Mouse (Mus musculus) right cerebral cortex, adult 18-20 months (tissue): Measurements from ENCODE around the gene Cdk6.
"Not testable (repeated sequence)": the region's sequence is repeated elsewhere in the genome, so short reads cannot be mapped to it uniquely, and the experiment has no call there.

Experiments used
- DNase-seq: peaks from one replicate; pipeline ENCODE4 v3.0.0; 2022; ENCODE audit warnings: mixed read lengths

Gene Cdk6

DNA sequence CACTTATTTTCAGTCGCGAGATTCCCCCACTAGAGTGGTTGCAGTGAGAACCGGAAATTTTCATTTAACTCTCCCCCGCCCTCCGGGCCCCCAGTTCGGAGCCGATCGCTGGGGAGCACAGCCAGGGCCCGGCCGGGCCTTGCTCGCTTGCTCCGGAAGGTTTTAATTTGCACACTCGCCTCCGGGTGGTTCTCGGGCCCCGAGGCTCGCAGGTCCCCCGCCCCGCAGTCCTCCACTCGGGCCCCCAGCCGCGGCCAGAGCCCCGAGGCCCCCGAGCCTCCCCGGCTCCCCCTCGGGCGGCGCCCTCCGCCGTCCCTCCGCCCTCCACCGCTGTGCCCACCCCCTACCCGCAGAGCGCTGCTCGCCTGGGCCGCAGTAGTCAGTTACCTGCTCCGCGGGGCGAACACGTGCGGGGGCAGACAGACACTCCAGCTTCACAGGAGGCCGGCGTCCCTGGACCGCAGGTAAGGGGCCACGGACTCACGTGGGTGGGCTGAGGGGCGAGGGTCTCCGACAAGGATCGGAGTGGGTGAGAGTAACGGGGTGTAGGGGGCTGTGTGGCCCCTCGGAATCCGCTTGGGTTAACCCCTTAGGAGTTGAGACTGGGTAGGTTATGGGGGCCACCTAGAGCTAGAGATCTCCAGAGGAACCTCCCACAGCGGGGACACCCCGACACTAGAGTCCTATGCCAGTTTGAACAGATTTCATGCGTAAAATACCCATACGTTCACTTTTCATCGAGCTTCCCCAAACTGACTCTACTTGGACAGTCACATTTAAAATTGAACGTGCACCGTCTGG lies at the start of gene Cdk6:
Gene Cdk6 (plus strand): TSS at position 375 of the 801 bp plus-strand sequence.
- peak; percentile 15 for DNase-seq

DNA sequence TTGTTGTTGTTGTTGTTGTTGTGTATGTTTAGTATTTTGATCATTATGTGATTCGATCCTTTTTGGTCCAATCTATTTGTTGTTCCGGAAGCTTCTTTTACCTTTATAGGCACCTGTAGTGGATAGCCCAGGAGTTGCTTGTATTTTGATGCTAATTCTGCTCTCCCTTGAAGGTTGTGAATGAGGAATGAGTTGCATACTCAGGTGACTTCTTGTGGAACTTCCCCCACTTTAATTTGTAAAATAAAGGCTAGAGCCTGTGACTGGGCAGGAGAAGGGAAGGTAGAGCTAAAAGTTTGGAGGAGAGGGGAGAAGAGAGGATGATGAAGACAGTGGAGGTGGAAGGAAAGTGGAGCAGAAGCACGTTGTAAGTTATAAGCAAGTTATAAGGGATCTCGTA lies 47.6 kb upstream of the Cdk6 start:
- no peak for DNase-seq

DNA sequence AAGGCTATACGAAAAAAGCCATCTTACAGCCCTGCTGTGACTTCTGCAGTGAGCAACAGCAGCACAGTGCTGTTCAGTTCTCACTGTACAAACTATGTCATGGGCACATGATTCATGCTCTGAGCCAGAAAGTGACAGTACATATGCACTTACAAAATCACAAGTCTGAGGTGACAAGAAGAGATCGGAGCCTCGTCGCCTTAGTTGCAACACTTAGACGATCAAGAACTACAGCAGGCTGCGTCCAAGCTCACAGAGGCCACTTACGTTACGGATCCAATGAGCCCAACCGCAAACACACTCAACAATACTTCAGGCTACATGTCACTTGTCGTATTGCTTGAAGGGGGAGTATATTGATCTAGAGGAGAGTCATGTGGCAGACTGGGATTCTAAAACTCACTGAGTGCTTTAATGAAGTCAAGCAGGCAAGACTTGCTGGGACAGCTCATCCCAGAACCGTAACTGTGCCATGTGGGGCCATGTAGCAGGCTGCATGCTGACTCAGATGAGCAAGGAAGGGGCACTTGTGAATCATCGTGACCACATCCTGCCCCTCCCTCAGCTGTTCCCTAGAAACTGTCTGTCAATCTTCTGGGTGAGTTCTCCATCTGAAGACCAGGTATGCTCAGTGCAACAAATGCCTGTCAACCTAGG lies 40.4 kb upstream of the Cdk6 start:
- DNase-seq, result peak; percentile 1

DNA sequence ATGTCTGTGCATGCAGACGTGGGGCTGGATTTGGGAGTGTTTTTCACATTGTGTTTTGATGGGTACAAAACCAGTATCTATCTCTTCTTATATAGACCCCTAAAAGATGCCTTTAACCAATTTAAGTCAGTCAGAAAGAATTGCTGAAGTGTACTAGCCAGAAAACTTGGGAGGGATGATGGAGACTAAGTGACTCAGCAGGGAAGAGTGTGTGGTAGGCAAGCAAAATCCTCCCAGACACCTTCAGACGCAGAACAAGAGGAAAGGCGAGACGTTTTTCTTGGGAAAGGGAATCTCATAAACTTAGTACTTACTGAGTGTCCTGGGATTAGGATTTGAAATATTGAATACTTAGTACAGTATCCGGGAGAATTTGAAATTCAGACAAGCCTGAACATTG lies 39.8 kb upstream of the Cdk6 start:
- DNase-seq, result no peak

DNA sequence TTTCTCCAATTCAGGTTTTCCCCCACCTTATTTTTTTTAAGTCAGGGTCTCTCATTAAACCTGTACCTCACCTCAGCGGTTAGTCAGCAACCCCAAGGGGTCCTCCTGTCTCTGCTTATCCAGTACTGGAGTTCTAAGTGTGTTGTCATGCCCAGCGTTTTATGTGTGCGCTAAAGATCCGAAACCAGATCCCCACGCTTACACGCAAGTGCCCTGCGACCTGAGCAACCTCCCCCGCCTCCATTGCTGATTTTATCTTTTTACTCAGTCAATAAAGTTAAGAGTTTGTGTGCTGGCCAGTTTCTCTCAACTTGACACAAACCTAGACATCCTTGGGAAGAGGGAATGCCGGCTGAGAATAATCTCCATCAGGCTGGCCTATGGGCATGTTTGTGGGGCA lies 37.4 kb upstream of the Cdk6 start:
- no peak for DNase-seq

DNA sequence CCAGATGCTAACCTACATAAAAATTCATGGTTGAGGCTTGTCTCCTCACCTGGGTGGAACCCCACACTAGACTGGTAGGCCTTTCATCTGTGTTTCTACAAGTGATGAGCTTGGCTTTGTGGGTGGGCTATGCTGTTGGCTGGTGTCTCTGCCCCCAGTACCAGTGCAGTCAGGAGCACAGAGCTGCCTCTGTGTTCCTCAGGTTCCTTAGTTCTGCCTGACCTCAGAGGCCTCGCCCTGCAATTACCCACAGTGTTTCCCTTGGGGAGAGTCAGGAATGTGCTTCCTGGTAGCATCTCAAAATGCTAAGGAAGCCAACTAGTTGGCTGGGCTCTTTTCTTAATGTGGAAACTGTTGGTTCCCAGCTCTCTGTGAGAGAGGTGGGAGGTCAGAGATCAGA lies 35.1 kb upstream of the Cdk6 start:
- no peak for DNase-seq

DNA sequence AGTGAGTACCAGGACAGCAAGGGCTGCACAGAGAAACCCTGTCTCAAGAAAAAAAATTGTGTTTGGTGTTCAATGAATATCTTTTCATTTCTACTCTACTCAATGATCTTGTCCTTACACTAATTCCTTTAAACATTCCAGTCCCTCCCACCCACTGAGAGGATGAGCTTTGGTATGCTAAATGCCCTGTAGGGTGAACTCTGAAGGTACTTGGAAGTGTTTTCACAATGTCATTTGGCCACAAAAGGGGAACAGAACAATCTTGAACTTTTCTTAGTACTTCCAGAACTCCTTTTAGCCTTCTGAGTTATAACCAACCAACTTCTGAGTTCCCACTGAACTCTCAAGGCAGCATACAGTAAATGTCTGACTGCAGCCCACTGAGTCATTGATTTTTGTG lies 32.2 kb upstream of the Cdk6 start:
- DNase-seq, result no peak

DNA sequence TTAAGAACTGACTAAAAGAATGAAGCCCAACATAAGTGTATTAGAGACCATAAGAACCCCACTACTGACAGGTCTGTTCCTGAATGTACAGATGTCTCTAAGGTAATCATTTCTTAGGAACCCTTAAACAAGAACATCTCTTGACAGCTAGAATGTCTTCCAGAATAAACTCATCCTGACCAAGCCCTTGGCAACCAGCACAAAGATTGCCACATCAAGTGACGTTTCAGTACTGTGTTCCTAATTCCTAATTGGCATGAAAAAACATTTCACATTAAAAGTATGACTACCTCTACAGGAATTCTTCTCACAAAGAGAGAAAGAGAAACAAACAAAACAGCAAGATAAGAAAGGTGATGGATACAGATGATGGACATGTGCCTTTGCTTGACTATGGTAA lies 31.7 kb upstream of the Cdk6 start:
- no peak for DNase-seq

DNA sequence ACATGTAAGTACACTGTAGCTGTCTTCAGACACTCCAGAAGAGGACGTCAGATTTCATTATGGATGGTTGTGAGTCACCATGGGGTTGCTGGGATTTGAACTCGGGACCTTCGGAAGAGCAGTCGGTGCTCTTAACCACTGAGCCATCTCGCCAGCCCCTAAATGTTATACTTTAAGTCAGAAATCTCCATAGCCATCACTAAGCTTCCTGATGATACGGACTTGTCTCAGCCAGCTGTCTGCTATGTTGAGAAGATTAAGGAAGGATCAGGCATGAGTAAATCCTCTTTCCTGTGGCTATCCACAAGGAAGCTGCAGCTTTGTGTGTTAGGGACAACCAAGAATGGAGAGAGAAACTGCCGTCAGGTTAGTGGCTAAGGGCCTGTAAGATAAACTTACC lies 30.1 kb upstream of the Cdk6 start:
- DNase-seq, result not testable (repeated sequence)

DNA sequence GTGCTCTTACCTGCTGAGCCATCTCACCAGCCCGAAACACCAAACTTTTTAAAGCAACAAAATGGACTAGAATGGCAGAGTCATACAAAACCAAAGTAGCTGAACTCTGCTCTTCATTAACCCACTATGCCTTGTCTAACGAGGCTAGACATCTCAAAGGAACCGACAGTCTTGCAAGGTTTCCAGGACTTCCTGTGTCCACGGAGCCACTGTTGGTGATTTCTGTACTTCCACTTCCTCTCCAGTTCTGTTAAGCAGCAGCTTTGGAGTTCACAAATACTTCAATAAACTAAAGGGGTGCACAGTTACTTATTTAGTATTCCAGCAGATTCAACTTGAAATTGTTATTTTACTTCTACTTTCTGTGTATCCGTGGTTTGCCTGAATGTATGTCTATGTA lies 23.6 kb upstream of the Cdk6 start:
- not testable (repeated sequence) for DNase-seq

DNA sequence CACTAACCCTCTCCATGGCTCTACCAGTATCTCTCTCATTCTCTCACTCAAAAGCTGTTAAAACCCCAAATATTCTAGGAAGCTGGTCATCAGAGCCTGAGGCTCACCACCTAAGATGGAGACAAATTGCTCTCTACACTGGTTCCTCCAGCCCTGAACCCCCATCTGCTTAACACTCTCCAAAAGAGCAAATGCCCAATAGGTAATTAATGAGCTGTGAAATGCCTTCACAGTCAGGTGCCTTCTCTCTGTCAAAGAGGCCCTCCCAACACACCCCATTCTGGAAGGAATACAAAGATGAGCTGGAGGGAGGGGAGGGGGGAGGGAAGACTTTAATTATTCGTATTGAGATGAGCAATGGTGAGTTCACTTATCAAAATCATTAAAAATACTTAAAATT lies 21.1 kb upstream of the Cdk6 start:
- DNase-seq, result no peak

DNA sequence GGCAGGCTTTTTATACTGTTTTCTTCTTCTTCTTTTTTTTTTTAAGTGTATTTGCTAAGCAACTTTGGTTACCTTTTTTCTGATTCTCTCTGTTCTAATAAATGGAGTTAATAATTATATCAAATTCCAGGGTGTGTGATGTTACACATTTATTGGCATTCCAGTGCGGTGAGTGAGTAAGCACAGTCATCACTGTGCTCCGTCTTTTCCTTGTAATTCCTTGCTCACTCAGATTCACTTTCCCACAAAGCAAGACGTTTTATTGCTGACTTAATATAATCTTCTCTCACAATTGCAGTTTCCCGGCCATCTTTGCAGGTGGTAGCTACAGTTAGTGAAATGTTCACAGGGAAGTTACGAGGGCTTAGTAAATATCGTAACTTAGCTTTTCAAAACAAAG lies 19.2 kb upstream of the Cdk6 start:
- DNase-seq, result no peak

DNA sequence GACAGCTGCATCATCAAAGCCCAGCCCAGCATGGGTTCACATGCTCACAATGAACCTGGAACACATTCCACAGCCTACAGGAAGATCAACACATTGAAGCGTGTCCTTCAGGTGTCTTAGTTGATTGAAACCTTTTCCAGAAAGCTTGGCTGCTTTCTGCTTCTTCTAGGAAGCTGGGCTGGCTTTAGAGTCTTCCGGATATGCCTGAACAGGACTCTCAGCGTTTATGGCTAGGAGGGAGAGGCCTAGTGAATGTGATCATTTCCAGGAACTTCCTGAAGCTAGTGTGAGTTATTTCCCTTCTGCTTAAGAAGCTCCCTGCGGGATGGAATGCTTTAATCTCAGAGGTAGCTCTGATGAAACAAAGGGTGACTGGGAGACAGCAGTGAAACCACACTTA lies 17.2 kb upstream of the Cdk6 start:
- DNase-seq, result no peak

DNA sequence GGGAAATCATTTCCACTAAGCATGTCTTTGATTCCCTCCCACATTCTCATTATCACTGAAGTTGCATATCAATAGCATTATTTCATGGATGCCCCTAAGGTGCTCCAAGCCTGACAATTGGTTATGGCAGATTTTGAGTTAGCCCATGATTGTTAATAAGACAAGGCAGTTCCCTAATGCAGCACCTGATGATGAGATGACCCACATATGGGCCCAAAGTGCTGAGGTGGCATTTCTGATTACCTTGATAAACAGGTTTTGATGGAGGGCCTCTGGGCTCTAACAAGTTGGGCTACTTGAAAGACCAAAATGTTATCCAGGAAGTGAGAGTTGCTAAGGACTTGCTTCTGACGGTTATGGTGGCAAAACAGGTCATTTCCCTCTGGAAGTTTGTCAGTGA lies 11.9 kb upstream of the Cdk6 start:
- DNase-seq, result no peak

DNA sequence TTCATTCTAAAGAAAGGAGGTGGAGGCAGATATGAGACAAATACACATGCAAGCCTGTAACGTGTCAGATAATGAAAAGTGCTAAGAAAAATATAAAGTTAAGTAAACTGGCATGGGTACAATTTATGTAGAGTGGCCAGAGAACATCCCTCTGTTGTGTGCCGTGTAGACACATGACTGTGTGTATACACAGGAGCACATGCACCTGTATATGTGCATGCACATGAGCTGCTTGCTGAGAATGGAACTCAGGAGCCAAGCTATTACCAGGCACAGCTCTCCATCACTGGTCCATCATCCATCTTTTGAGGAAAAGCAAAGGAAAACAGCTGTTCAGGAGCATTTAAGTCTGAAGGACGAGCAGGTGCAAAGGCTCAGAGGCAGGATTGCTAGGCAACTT lies 10.4 kb upstream of the Cdk6 start:
- no peak for DNase-seq

DNA sequence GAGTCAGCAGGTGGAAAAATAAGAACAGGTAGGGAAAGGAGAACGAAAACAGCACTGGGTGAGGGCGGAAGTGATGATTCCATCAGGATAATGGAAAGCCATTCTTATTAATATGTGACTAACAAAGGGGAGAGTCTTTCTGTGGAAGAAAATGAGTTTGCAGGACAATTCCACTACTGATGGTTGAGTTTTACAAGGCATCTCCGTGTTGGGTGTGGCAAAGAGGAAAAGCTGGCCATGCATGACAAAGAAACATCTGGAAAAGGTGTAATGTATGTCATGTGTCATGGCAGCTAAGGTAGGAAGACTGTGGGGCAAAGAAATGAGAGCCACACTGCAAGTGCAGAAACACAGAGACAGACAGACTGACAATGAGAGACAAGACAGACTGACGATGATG lies 8.3 kb upstream of the Cdk6 start:
- not testable (repeated sequence) for DNase-seq

DNA sequence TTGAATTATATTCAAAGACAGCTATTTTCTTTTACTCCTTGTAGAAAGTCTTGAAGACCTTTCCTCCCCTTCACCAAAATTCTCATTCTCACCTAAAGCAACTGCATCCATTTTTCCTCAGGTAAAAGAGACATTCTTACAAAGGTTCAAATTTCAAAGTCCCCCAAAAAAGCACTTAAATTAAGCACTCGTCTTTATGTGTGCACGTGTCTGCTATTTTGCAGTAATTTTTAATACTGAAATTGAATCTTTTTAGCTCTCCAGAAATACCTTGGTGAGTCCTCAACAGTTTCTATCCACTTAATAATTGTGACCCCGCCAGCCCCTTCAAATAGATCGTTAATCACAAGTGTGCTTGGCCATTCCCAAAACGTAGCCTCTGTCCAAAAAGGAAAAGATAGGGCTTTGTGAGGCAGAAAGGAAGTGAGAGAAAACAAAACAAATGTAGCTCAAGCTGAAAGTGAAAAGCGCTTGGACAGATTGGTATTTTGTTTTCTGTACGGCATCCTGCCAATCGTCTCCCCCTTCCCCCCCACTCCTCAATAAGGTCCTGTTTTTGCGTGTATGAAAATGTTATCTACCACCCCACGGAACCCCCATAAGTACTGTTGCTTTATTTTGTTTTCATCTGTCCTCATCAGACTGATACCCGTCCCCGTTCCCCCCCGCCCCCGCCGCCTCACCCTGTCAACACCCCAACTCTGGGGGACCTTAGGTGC lies 786 bp upstream of the Cdk6 start:
- DNase-seq, result not testable (repeated sequence)

DNA sequence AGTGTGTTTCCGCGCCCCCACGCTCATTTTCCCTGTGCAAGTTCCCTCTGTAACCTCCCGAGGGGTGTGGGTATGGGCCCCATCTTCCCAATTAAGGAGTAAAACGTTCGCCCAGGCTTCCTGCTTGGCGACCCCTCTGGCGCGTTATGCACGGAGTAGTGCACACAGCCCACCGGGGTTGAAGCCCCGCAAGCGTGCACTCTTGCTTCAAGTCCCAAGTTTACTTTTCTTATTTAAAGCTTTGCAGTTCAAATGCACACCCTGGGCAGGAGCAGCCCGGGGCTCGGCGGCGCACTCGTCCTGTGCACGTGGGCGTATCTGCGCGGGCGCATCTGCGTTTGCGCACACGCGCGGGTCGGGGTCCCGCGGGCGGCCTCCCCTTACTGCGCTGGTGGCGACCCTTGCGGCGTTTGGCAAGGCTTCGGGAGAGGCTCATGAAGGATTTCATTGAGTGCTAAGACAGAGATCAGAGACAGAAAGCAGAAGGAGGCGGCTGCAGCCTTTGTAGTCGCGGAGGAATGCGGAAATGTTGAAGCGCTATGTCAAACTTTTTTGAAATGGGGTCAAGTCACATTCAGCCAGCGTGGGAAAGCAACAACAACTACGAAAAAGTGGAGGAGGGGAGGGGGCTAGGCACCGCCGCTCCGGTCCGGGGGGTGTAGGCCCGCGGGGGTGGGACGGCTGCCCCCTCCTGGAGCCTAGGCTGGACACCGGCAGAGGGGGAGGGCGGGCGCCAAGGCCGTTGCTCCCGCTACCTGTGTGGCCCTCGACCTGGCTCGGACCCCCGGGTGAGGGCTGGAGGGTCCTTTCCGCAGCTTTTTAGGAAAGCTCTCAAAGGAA lies 866 bp downstream of the Cdk6 start:
- peak; percentile 19 for DNase-seq

DNA sequence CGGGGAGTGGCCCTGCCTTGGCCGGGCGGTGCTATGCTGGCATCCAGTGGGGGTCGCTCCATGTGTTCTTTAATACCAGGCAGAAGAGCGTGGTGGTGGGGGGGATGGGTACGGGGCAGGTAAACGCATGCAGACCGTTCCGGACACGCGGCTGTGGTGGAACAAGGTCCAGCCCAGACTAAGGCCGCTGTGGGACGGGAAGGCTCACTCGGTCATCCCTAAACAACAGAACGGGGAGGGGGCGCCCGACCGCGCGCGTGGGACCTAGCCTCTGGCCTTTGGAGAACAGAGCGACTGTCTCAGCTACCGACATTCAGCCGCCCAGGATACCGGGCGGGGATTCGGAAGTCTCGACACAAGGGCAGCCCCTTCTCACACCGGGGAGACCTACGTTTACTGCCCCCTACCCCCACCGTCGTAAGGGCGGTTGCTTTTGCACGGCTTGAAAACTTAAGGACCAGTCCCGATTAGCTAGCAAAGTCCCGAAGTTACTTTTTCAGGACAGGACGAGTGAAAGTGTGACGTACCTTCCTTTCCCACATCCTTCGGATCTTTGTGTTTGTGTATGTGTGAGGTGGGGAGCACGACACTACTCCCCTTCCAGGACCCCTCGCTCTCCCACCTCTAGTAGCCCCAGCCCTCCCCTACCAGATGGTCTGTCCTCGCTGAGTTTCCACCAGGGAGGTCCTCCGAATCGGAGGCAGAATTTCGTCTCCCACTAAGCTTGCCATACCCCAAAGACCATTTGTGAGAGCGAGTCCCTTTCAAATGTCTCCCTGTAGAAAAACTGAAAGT lies 1.7 kb downstream of the Cdk6 start:
- no peak for DNase-seq

DNA sequence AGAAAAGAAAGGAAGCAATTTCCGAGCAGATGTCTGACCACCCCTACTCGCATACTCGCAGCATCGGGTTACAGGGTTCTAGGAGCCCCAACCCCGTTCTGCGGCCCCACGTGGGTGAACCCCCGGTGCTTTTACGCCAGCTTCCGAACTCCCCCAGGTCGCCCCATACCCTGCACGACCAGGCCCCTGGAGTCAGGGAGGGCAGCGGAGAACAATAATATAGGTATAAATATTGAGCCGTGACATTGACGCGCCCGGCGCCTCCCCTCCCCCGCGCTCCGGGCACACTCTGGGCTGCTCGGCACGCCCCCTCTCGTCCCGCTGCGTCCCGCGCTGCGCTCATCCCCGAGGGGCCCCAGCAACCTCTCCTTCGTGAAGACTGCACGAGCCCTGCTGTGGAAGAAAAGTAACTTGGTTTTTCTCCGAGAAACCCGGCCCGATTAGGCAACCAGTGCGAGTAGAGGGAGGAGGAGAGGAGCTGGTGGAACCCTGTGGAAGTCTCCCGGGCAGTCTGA lies 2.3 kb downstream of the Cdk6 start:
- peak; percentile 38 for DNase-seq

DNA sequence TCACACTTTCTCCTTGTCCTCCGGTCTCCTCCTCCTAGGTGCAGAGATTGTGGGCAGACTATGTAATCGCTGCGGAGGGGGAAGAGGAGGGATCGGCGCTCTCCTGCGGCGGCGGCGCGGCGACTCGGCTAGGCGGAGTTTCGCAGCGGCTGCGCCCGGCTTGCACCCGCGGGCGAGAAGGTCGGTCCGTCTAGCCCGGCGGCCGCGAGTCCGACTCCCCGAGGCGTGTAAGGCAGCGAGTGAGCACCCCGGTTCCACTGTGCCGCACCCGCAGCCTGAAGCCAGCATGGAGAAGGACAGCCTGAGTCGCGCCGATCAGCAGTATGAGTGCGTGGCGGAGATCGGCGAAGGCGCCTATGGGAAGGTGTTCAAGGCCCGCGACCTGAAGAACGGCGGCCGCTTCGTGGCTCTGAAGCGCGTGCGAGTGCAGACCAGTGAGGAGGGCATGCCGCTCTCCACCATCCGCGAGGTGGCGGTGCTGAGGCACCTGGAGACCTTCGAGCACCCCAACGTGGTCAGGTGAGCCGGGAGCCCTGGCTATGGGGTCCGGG lies 2.9 kb downstream of the Cdk6 start:
- peak; percentile 72 for DNase-seq

DNA sequence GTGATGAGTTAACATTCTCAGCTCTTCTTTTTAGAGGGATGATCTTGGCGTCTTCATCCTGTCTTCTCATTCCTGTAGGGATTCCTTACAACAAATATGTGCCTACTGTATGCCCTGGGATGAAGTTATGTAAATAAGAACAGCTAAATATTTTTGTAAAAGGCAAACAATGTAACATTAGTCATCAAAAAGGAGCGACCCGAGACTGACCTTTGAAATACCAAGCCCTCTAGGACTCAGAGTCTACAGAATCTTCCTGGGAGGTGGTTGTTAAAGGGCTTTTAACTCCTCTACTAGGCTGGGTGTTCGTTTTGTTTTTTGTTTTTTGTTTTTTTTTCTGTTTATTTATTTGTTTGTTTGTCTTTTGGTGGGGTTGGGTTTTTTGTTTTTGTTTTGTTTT lies 4.3 kb downstream of the Cdk6 start:
- not testable (repeated sequence) for DNase-seq
